Mouse (Mus musculus) lung, adult 2 months (tissue): ENCODE data around the gene Tom1l2. TPM values are rescaled to one million over a fixed set of nuclear protein-coding genes. Genes with fewer than 3 reads are reported as not detected.

ENCODE experiments used
- DNase-seq: peaks from one replicate; pipeline ENCODE4 v3.0.0; 2022
- H3K4me1 ChIP-seq: fragments of 200-500 bp; 2 replicates; pipeline ENCODE4 v1.6.1; 2011; ENCODE audit warnings: low read length; ENCODE audit not compliant: control insufficient read depth, insufficient read depth
- H3K4me3 ChIP-seq: fragments of 200-500 bp; replicated peaks from 2 replicates; pipeline ENCODE3; 2011; ENCODE audit warnings: low read depth, mild to moderate bottlenecking, control low read depth, low read length; ENCODE audit errors: extremely low read depth
- CTCF ChIP-seq: fragments of 200-500 bp; IDR thresholded peaks from 2 replicates; pipeline ENCODE4 v1.5.1; 2011; ENCODE audit warnings: mild to moderate bottlenecking, low read length, control low read depth; ENCODE audit not compliant: insufficient read depth
- POLR2A ChIP-seq: fragments of 200-500 bp; IDR thresholded peaks from 2 replicates; pipeline ENCODE4 v1.6.1; 2011; ENCODE audit warnings: low read depth, mild to moderate bottlenecking, control low read depth, low read length, borderline replicate concordance; ENCODE audit errors: extremely low read depth
- WGBS: fragments of 180-500 bp; shearing (Covaris S2); methylation state at CpG from one replicate; pipeline ENCODE4 v1.1.7; 2018; 5-methylcytosine and 5-hydroxymethylcytosine counted together
- polyA plus RNA-seq: library from polyadenylated mRNA; depleted of rRNA; stranded (reverse); fragments of >200 nt; gene quantifications from 2 replicates; pipeline ENCODE4 v1.2.3, GENCODE M21; 2012

Gene Tom1l2
- polyA plus RNA-seq, 1 experiment: 99.3 TPM

DNA sequence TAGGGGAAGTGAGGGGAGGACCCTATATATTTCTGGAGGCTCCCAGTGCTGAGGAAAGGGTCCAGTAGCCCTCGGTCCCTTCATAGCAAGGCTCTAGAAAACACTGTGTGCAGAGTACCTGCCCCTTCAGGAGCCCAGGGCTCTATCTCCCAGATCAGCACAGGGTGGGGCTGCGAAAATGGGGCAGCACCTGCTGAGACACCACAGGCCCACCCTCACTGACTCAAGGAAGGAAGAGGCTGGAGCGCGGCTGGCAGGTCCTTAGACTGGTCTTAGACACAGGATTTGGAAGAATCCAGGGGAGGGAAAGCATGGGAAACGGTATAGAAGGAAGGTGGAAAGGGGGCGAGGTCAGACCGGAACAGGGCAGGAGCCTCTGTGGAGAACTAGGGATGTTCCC, 122.2 kb downstream of the Tom1l2 start:
- TF ChIP-seq CTCF: no peak
- TF ChIP-seq POLR2A: no peak
- WGBS: 88% methylated on average over 7 of the region's 7 CpGs
- Histone ChIP-seq H3K4me3 (no peak overlapping the region), H3K4me1 (no peaks in the 10 kb centered on the region; the same call in 1 of the 2 replicates)
- DNase-seq: no peak

DNA sequence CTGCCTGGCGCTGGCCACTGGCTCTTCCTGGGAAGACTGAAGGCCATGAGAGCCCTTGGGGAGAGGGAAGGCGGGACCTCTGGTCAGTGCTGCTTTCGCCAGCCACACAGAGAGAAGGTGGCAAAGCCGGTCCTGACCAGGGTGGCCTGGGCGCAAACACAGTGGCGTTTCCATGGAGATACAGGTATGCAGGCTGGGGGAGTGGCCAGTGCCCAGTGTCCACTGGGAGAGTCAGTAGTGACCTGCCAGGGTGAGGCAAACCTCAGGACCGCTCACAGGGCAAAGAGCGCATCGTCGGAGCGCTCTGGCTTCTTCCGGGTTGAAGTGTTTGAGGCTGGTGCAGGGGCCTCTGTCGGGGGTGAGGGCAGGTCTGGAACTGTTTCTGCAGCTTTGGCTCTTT, 122.9 kb downstream of the Tom1l2 start:
- TF ChIP-seq CTCF (no peak), POLR2A (no peak)
- DNase-seq: peak; percentile 64
- Histone ChIP-seq H3K4me1 (no peaks in the 10 kb centered on the region; the same call in 1 of the 2 replicates), H3K4me3 (no peak overlapping the region)
- 63% methylated on average over 13 of the region's 13 CpGs for WGBS

DNA sequence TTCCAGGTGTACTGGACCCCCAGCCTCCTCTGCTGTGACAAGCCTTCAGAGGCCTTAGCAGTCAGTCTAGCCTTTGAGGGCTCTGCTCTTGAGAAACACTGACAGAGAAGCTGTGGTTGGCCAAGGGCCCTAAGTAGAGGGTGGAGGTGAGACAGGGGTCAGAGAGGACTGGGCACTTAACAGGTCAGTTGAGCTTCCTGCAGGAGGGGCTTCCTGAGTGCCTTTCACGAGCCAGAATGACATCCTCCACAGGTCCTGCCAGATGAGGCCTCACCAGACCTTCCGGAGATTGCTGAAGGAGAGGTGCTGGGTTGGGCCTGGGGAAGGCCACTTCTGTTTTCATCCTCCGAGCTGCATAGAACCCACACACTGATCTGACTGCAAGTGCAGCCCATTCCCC, 124.2 kb downstream of the Tom1l2 start:
- no peak overlapping the region for H3K4me3 ChIP-seq
- no peaks in the 10 kb centered on the region; the same call in 1 of the 2 replicates for H3K4me1 ChIP-seq
- no peak for DNase-seq
- TF ChIP-seq POLR2A (no peak), CTCF (no peak)
- 48% methylated on average over 3 of the region's 3 CpGs for WGBS

DNA sequence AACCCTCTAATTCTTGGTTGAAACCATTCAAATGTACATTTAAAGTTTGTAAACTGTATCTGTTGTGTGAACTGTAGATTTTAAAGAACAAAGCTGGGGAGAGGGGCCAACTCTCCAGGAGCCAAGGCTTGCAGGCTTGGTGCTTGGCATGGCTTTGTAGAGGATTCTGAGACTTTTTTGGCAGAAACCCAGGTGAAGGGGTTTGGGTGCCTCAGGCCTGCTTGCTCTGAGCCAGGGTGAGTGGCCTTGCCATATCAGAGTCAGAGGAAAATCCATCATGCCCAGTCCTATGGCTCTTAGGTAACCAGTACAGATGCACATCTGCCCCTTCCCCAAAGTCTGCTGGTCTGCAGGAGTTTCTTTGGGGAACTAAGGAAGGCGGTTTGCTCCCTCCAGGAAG, 126.8 kb downstream of the Tom1l2 start:
- H3K4me3 ChIP-seq: no peak overlapping the region
- no peaks in the 10 kb centered on the region for H3K4me1 ChIP-seq
- WGBS: 77% methylated on average over 1 of the region's 1 CpGs
- TF ChIP-seq POLR2A: no peak
- no peak for TF ChIP-seq CTCF
- no peak for DNase-seq

DNA sequence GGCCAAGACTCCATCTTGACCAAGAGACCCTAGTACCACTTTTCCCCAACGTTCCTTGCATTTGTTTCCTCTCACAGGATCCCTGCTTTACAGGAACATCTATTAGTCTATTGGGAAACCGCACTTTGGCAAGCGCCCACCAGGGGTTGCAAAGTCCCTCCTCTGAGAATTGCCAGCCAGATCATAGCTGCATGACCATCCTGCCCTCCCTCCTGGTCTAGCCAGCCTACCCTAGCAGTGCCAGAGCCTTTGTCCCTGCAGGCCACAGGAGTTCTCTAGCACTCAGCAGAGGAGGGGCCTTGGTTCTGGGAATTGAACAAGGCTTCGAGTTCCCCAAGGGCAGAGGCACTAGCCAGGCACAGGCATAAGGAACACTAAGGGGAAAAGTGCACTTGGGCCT, 128.0 kb downstream of the Tom1l2 start:
- Histone ChIP-seq H3K4me3 (no peak overlapping the region), H3K4me1 (0 out of 2 replicates have a peak, but pooled peaks cover 2% of the 10 kb centered on the region)
- TF ChIP-seq CTCF (no peak), POLR2A (no peak)
- WGBS: 44% methylated on average over 4 of the region's 4 CpGs
- no peak for DNase-seq

DNA sequence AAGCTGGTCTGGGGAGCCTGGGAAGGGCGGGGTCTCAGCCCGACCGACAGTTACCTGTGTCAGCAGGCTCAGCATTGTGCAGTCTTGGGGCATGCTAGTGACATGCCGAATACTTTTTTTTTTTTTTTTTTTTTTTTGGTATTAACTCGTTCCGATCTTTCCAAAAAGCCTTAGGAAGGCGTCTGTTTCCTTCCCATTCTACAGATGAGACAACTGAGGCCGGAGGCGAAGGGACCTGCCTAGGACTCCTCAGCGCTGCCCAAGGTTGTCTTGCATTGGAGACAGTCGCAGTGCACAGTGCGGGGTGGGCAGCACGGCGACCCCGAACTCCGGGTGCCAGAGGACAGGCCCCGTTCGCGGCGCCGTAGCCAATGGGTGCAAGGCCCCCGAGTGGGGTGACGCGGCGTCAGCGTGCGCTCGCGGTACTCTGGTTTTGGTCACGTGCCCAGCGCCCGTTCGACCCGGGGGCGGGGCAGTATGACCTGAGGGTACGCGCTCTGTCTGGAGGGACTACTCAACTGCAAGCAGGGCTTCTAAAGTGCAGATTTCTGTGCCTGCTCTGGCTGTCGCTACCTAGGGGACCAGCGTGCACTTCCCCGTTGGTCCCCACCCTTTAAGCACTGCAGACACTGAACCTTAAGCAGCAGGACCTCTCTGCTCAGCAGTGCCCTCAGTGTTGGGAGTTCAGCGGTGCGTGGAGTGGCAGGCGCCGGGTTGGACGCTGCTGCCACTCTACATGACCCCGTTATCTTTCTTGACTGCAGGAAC, 130.1 kb downstream of the Tom1l2 start, which contains the start of gene Srebf1:
Gene Srebf1, minus strand, starts transcription at position 113 of the 768 bp plus-strand sequence.
- peak; percentile 83 for DNase-seq
- H3K4me1 ChIP-seq: peaks cover 10% of the 10 kb centered on the region; the same call in 1 of the 2 replicates
- TF ChIP-seq CTCF (peak; percentile 44; the same call in 1 of the 2 replicates), POLR2A (no peak; the same call in 1 of the 2 replicates)
- H3K4me3 ChIP-seq: peak within 1 kb of the TSS; percentile 74
- 5% methylated on average over 46 of the region's 46 CpGs for WGBS

DNA sequence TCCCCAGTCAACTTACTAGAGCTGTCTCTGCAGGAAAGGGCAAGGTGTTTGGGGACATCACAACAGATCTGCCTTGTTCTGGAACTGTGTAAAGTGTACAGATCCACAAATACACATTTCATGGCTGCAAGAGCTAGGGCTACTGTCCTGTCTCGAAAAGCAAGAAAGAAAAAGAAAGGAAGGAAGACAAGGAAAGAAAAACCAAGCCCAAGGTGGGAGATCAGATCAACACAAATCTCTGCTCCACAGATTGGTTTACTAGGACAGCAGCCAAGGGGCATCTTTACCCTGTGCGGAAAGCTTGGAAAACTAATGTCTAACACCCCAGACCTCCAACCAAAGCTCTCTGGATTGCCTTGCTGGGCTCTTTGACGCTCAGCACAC, 130.6 kb downstream of the Tom1l2 start:
- Histone ChIP-seq H3K4me3 (no peak overlapping the region), H3K4me1 (peaks cover 11% of the 10 kb centered on the region; the same call in 1 of the 2 replicates)
- WGBS: 58% methylated on average over 3 of the region's 3 CpGs
- peak; percentile 22 for DNase-seq
- no peak for TF ChIP-seq POLR2A
- no peak for TF ChIP-seq CTCF

DNA sequence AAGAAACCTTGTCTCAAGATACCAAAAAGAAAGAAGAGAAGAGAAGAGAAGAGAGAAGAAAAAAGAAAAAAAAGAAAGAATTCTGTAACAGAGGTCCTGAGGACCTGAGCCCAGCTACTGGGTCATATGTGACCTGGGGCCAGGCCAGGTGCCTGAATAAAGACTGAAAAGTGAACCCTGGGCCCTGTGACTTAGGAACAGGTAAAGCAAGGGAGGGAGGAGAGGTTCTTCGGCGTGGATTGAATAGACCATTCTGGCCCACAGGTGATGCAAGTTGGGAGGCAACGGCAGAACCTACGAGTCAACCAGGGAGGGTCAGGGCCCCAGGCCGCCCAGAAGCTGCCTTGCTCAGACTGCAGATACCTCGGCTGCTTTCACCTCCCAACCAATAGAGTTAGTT, 131.3 kb downstream of the Tom1l2 start:
- H3K4me1 ChIP-seq: peaks cover 15% of the 10 kb centered on the region; the same call in 1 of the 2 replicates
- 81% methylated on average over 6 of the region's 6 CpGs for WGBS
- TF ChIP-seq POLR2A: no peak
- no peak for TF ChIP-seq CTCF
- no peak overlapping the region for H3K4me3 ChIP-seq
- no peak for DNase-seq

DNA sequence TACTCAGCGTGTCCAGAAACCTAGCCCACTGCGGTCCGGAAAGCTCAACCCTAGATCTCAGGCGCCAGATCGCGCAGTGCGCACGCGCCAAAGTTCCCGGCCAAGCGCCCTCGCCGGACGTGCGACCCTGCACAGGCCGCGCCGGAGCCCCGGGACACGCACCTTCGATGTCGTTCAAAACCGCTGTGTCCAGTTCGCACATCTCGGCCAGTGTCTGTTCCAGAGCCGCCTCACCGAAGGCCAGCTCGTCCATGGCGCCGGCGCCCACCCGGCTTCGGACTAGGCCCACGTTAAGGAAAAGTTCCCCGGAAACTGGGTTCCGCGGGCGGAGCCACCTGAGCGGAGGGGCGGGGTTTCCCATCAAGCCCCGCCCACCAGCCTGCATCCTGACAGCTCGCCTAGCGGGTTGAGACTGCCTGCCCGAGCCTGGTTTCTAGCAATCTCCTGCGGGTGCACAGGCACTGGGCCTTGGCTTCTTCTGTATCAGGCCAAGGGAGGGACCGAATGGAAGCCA, 132.4 kb downstream of the Tom1l2 start:
- Histone ChIP-seq H3K4me3 (peak overlapping the region; percentile 97), H3K4me1 (peaks cover 15% of the 10 kb centered on the region; the same call in 1 of the 2 replicates)
- TF ChIP-seq POLR2A: peak; percentile 60; the same call in 1 of the 2 replicates
- no peak for TF ChIP-seq CTCF
- WGBS: under 1% methylated on average over 46 of the region's 46 CpGs
- peak; percentile 96 for DNase-seq
